8 mouse cellular contexts compared by ENCODE assay signal in the genomic region with DNA sequence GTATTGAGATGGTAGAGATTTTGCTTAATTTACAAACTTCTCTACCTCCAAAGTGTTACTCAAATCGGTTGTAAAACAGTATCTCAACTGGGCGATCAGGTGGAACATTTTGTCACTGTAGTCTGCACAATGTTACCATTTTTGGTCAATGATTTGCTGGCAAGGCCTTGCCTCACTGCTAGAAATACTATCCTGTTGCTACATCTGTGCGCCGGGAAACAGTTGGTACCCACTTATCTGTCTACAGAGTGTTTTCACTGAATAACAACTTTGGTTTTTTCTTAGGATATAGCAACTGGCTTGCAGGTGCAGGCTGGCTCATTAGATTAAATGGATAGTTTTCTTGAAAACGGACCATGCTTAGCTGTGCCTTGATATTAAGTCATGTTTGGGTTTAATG. TPM values are rescaled to one million over a fixed set of nuclear protein-coding genes. Genes with fewer than 3 reads are reported as not detected.
DNase-seq lines count a peak whose midpoint lies in the region; ATAC-seq and TF ChIP-seq lines count a peak whose summit lies in the region.

No protein-coding gene starts in this region.

- intact Hi-C loops in heart, postnatal 14 days (cut with DNase I) = no loop called here

- DNase-seq in heart, postnatal 14 days = no peak
- peak; percentile 14 to 57 for DNase-seq in layer of hippocampus, postnatal 14 days (ENCODE audit: low spot score in 2 of 2)
- no peak for DNase-seq in gastrocnemius, adult 8-10 months (ENCODE audit: low spot score in 2 of 2)
- DNase-seq in urinary bladder, postnatal 14 days (ENCODE audit: low spot score) = no peak

- H3K27me3 ChIP-seq in heart, embryonic 11.5 days (ENCODE audit: control insufficient read depth, insufficient read depth, low read length) = no peaks in the 10 kb centered on the region
- H3K27me3 ChIP-seq in heart, embryonic 16.5 days (ENCODE audit: control insufficient read depth, insufficient read depth, low read length) = no peaks in the 10 kb centered on the region
- peaks cover 4% of the 10 kb centered on the region for H3K27me3 ChIP-seq in megakaryocyte, embryonic 14.5 days (replicated peaks)

- no peak for ATAC-seq in heart, embryonic 11.5 days (replicated peaks; ENCODE audit: insufficient number of reproducible peaks, low FRiP score, low TSS enrichment)
- no peak for ATAC-seq in heart, embryonic 16.5 days (replicated peaks; ENCODE audit: extremely low read depth, insufficient read depth, low FRiP score)

- no peak for TF ChIP-seq POLR2A in bone marrow macrophage, adult 2 months (IDR thresholded peaks at IDR 0.05; ENCODE audit: borderline replicate concordance, low read depth, low read length)

- peak overlapping the region; percentile 74 for H3K4me2 ChIP-seq in heart, embryonic 11.5 days
- H3K4me2 ChIP-seq in heart, embryonic 16.5 days (ENCODE audit: low read depth, low read length) = peak overlapping the region; percentile 77

- peak overlapping the region; percentile 90 for H3K4me3 ChIP-seq in heart, embryonic 11.5 days (ENCODE audit: low read depth, low read length)
- peak overlapping the region; percentile 91 for H3K4me3 ChIP-seq in bone marrow macrophage, adult 2 months (ENCODE audit: insufficient read depth, low read length)
- H3K4me3 ChIP-seq in heart, embryonic 16.5 days (ENCODE audit: low read length) = peak overlapping the region; percentile 86
- peak overlapping the region; percentile 96 for H3K4me3 ChIP-seq in megakaryocyte, embryonic 14.5 days (replicated peaks)

- TF ChIP-seq CTCF in bone marrow macrophage, adult 2 months (IDR thresholded peaks at IDR 0.05; ENCODE audit: low read depth, low read length) = no peak

- no peaks in the 10 kb centered on the region for H3K9me3 ChIP-seq in heart, embryonic 11.5 days (replicated peaks; ENCODE audit: control insufficient read depth, low read length)
- H3K9me3 ChIP-seq in heart, embryonic 16.5 days (replicated peaks; ENCODE audit: control insufficient read depth, low read length) = no peaks in the 10 kb centered on the region
- no peaks in the 10 kb centered on the region for H3K9me3 ChIP-seq in megakaryocyte, embryonic 14.5 days

- WGBS in heart, embryonic 11.5 days (ENCODE audit: insufficient replicate concordance) = 3% methylated on average over 5 of the region's 5 CpGs
- WGBS in heart, embryonic 16.5 days = 1% methylated on average over 5 of the region's 5 CpGs

- H3K27ac ChIP-seq in heart, embryonic 11.5 days (ENCODE audit: low read depth, low read length) = peak overlapping the region; percentile 99
- peak overlapping the region; percentile 71; the same call in 1 of the 2 replicates for H3K27ac ChIP-seq in bone marrow macrophage, adult 2 months (ENCODE audit: insufficient read depth, low read depth, low read length)
- H3K27ac ChIP-seq in heart, embryonic 16.5 days (ENCODE audit: low read length) = peak overlapping the region; percentile 99

- H3K4me1 ChIP-seq in heart, embryonic 11.5 days (ENCODE audit: control insufficient read depth, insufficient read depth, low read length) = peaks cover 25% of the 10 kb centered on the region
- peaks cover 22% of the 10 kb centered on the region for H3K4me1 ChIP-seq in bone marrow macrophage, adult 2 months (ENCODE audit: control insufficient read depth, insufficient read depth, low read length)
- peaks cover 34% of the 10 kb centered on the region for H3K4me1 ChIP-seq in heart, embryonic 16.5 days (ENCODE audit: control insufficient read depth, insufficient read depth, low read length)
- H3K4me1 ChIP-seq in megakaryocyte, embryonic 14.5 days = peaks cover 46% of the 10 kb centered on the region

- peak overlapping the region; percentile 96 for H3K9ac ChIP-seq in heart, embryonic 11.5 days (ENCODE audit: low read depth, low read length)
- H3K9ac ChIP-seq in heart, embryonic 16.5 days (ENCODE audit: low read length) = peak overlapping the region; percentile 97

- H3K36me3 ChIP-seq in heart, embryonic 11.5 days (ENCODE audit: control insufficient read depth, insufficient read depth, low read length) = no peaks in the 10 kb centered on the region
- H3K36me3 ChIP-seq in heart, embryonic 16.5 days (ENCODE audit: control insufficient read depth, insufficient read depth) = no peaks in the 10 kb centered on the region
- H3K36me3 ChIP-seq in megakaryocyte, embryonic 14.5 days (replicated peaks; ENCODE audit: low read length) = no peaks in the 10 kb centered on the region

RNA-seq across cellular contexts. Expression of a gene that starts 1.1 kb away (rescaled TPM):
- polyA plus RNA-seq in heart, embryonic 11.5 days (2014; fragmentation: Nextera tagmentation; extraction: Ambion mirVana) = 1,059 and 1,185 TPM in 2 replicates
- 100 to 1,000 TPM; 321 to 347 TPM for total RNA-seq in heart, postnatal 14 days (2021)
- polyA plus RNA-seq in bone marrow macrophage, adult 2 months (2012; ENCODE audit: insufficient read depth, insufficient read length, missing spikeins) = 177 and 179 TPM in 2 replicates
- polyA plus RNA-seq in heart, embryonic 16.5 days (2015; fragmentation: Nextera tagmentation; extraction: Ambion mirVana) = 853 and 944 TPM in 2 replicates
- total RNA-seq in layer of hippocampus, postnatal 14 days (2021) = 100 to 1,000 TPM; 225 to 238 TPM
- 3.6 and 18.3 TPM in 2 replicates for polyA plus RNA-seq in megakaryocyte, embryonic 14.5 days (2012; ENCODE audit: insufficient read depth, low replicate concordance)
- 10 to 100 TPM; 14.8 to 23.9 (median 20.0) TPM for total RNA-seq in gastrocnemius, adult 8-10 months (2022)

RNA-seq across cellular contexts. Expression of a gene that starts 53.3 kb away (rescaled TPM):
- 1.5 and 1.9 TPM in 2 replicates for polyA plus RNA-seq in heart, embryonic 11.5 days (2014; fragmentation: Nextera tagmentation; extraction: Ambion mirVana)
- under 1 TPM; 0.27 to 0.38 TPM for total RNA-seq in heart, postnatal 14 days (2021)
- not detected in 2 replicates for polyA plus RNA-seq in bone marrow macrophage, adult 2 months (2012; ENCODE audit: insufficient read depth, insufficient read length, missing spikeins)
- 1.1 and 1.4 TPM in 2 replicates for polyA plus RNA-seq in heart, embryonic 16.5 days (2015; fragmentation: Nextera tagmentation; extraction: Ambion mirVana)
- total RNA-seq in layer of hippocampus, postnatal 14 days (2021) = 1 to 10 TPM; 1.1 to 1.3 TPM
- polyA plus RNA-seq in megakaryocyte, embryonic 14.5 days (2012; ENCODE audit: insufficient read depth, low replicate concordance) = 0.31 TPM in 1 of 2 replicates, not detected in the other
- total RNA-seq in gastrocnemius, adult 8-10 months (2022) = under 1 TPM in 2 of 4 experiments, not detected in 2; 0.19 to 0.22 TPM

Comparison
In these comparisons a context has a peak if more than half of its experiments do, and no peak if none do; other contexts are left out.
1. DNase-seq: peak in layer of hippocampus, postnatal 14 days (2 of 2); none in heart, postnatal 14 days (0 of 2), gastrocnemius, adult 8-10 months (0 of 2) and urinary bladder, postnatal 14 days (single experiment).
2. Peak in every context shown above with its lines, with median percentiles within 50 percentile points of each other: H3K27ac ChIP-seq and H3K4me3 ChIP-seq.